Mouse (Mus musculus) E14TG2a.4 (cell line): Measurements from ENCODE around the gene Pex16.

Experiments used
- CTCF ChIP-seq: conservative IDR thresholded peaks from 2 replicates; pipeline ENCODE4 v1.5.1; 2014; ENCODE audit warnings: low read length
- NANOG ChIP-seq: IDR thresholded peaks from 2 replicates; pipeline ENCODE4 v1.6.1; 2014; ENCODE audit warnings: borderline replicate concordance, low read length, mixed read lengths
- POU5F1 ChIP-seq: IDR thresholded peaks from 2 replicates; pipeline ENCODE4 v1.6.1; 2014; ENCODE audit warnings: low read length, borderline replicate concordance

GRCm38 (mm10) chr2:92331410-92331809 lies 43.1 kb upstream of the Pex16 start:
- TF ChIP-seq CTCF, result peak; percentile 39; the same call in 1 of the 2 replicates
- TF ChIP-seq NANOG, result no peak
- TF ChIP-seq POU5F1, result no peak
